Mouse (Mus musculus) cerebellum, adult 2 months (tissue): ENCODE data around the gene Klhdc4. TPM values are rescaled to one million over a fixed set of nuclear protein-coding genes. Genes with fewer than 3 reads are reported as not detected.

ENCODE experiments used
- DNase-seq, 2 experiments: peaks; one replicate each; pipeline ENCODE4 v3.0.0; 2021
- H3K27ac ChIP-seq: fragments of 200-500 bp; 2 replicates; pipeline ENCODE4 v1.5.1; 2012; ENCODE audit warnings: low read length, control low read depth, inconsistent platforms; ENCODE audit not compliant: insufficient read depth
- H3K27me3 ChIP-seq: fragments of 200-500 bp; 2 replicates; pipeline ENCODE4 v1.6.1; 2012; ENCODE audit warnings: inconsistent platforms, mild to moderate bottlenecking, low read length, moderate library complexity; ENCODE audit not compliant: control insufficient read depth, insufficient read depth
- H3K4me1 ChIP-seq: fragments of 200-500 bp; 2 replicates; pipeline ENCODE4 v1.6.1; 2011; ENCODE audit warnings: low read length; ENCODE audit not compliant: control insufficient read depth, insufficient read depth
- H3K4me3 ChIP-seq: fragments of 200-500 bp; replicated peaks from 2 replicates; pipeline ENCODE3; 2011; ENCODE audit warnings: mild to moderate bottlenecking, low read depth, low read length, control low read depth; ENCODE audit not compliant: insufficient read depth
- CTCF ChIP-seq: fragments of 200-500 bp; IDR thresholded peaks from 2 replicates; pipeline ENCODE4 v1.5.1; 2011; ENCODE audit warnings: low read depth, mild to moderate bottlenecking, control low read depth, low read length, moderate library complexity, borderline replicate concordance; ENCODE audit not compliant: insufficient read depth
- POLR2A ChIP-seq: fragments of 200-500 bp; IDR thresholded peaks from 2 replicates; pipeline ENCODE4 v1.6.1; 2011; ENCODE audit warnings: low read length, control low read depth, borderline replicate concordance; ENCODE audit not compliant: insufficient read depth
- WGBS: fragments of 180-500 bp; shearing (Covaris S2); methylation state at CpG from one replicate; pipeline ENCODE4 v1.1.7; 2018; 5-methylcytosine and 5-hydroxymethylcytosine counted together
- polyA plus RNA-seq: library from polyadenylated mRNA; depleted of rRNA; stranded (reverse); fragments of >200 nt; gene quantifications from 2 replicates; pipeline ENCODE4 v1.2.3, GENCODE M21; 2012; rRNA removed

Klhdc4 gene
- polyA plus RNA-seq, 1 experiment = 43.6 TPM

- no peaks in the 10 kb centered on the region for H3K27me3 ChIP-seq
- H3K27ac ChIP-seq = no peak overlapping the region
- H3K4me3 ChIP-seq = no peak overlapping the region
- TF ChIP-seq POLR2A (no peak), CTCF (no peak)
- H3K4me1 ChIP-seq = peaks cover 62% of the 10 kb centered on the region
- 66% methylated on average over 12 of the region's 12 CpGs for WGBS
- DNase-seq = no peak
These were observed 70.9 kb downstream of the Klhdc4 start for GRCm38 (mm10) chr8:121758470-121758869.

GRCm38 (mm10) chr8:121751407-121751806 lies 78.0 kb downstream of the Klhdc4 start:
- TF ChIP-seq CTCF = peak; percentile 73; the same call in 1 of the 2 replicates
- no peak for TF ChIP-seq POLR2A
- H3K27me3 ChIP-seq = no peaks in the 10 kb centered on the region
- H3K27ac ChIP-seq = no peak overlapping the region
- no peak overlapping the region for H3K4me3 ChIP-seq
- peaks cover 59% of the 10 kb centered on the region for H3K4me1 ChIP-seq
- 43% methylated on average over 3 of the region's 3 CpGs for WGBS
- peak in 1 of 2 experiments; percentile 69 for DNase-seq

DNA sequence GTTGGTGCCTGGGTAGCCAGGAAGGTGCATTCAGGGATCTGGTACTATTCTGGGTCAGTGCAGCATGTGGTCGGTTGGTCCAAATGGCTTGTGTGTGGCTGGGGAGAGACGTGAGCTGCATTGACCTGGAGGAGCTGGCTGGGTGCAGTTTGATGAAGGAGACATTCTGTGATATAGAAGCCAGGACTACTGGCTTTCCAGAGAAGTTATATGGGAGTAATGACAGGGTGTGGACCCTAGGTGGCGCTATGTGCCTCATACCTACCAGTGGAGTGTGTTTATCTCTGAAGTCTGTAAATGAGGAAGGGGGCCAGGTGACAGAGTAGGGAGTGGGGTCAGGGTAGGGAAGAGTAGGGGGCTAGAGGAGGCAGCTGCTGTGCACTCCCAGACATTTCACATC lies 78.9 kb downstream of the Klhdc4 start:
- Histone ChIP-seq H3K27ac (peak overlapping the region; percentile 50), H3K4me3 (no peak overlapping the region), H3K27me3 (no peaks in the 10 kb centered on the region), H3K4me1 (peaks cover 61% of the 10 kb centered on the region)
- DNase-seq = peak; percentile 56 to 62
- TF ChIP-seq CTCF = peak; percentile 67
- no peak for TF ChIP-seq POLR2A
- 7% methylated on average over 3 of the region's 3 CpGs for WGBS

DNA sequence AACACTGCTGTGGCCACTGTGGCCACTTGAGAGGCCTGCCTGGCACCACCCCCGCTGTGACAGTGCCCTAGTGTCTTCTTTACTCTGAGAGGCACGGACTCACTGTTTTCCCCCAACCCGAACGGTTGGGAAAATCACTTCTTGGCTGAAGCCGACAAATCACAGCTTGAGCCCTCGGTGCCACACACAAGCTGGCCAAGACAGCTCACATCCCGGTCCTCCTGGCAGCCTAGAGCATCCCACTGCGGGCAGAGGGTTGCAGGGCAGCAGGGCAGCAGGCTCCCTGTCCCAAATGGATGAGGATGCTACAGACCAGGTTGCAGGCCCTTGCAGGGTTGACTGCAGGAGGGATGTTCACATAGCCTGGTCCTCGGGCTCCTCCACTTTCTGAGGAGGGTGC lies 79.9 kb downstream of the Klhdc4 start:
- WGBS = 6% methylated on average over 9 of the region's 9 CpGs
- DNase-seq = peak; percentile 90 to 94

More for the DNA sequence above, 79.9 kb downstream of the Klhdc4 start:
- H3K4me1 ChIP-seq = peaks cover 59% of the 10 kb centered on the region
- peak overlapping the region; percentile 74 for H3K27ac ChIP-seq
- TF ChIP-seq CTCF = no peak
- no peak for TF ChIP-seq POLR2A
- H3K4me3 ChIP-seq = peak overlapping the region; percentile 6
- H3K27me3 ChIP-seq = no peaks in the 10 kb centered on the region

Other genes with a start within 250 kb of the Klhdc4 start
- 138 and 154 TPM in 2 replicates for gene Map1lc3b, start 239.2 kb downstream of the Klhdc4 start, polyA plus RNA-seq
- gene Zcchc14, start 176.7 kb downstream of the Klhdc4 start, polyA plus RNA-seq = 37.0 and 41.0 TPM in 2 replicates
- gene Jph3, start 99.9 kb downstream of the Klhdc4 start, polyA plus RNA-seq = 143 and 154 TPM in 2 replicates
- gene Slc7a5, start 78.1 kb upstream of the Klhdc4 start, polyA plus RNA-seq = 70.7 and 78.0 TPM in 2 replicates
- gene Car5a, start 115.3 kb upstream of the Klhdc4 start, polyA plus RNA-seq = 0.44 and 0.59 TPM in 2 replicates
- 64.3 and 67.1 TPM in 2 replicates for gene Banp, start 120.2 kb upstream of the Klhdc4 start, polyA plus RNA-seq